Mouse (Mus musculus): Measurements from ENCODE around the gene Orm1. TPM values are rescaled to one million over a fixed set of nuclear protein-coding genes. Genes with fewer than 3 reads are reported as not detected.

Gene Orm1
- total and polyA plus RNA-seq, 3 experiments, result not detected

GRCm38 (mm10) chr4:63342491-63342890 lies 1.9 kb upstream of the Orm1 start:
- no peaks in the 10 kb centered on the region for H3K4me1 ChIP-seq (ENCODE audit: control insufficient read depth in 1 of 2, insufficient read depth in 2 of 2, low read length in 2 of 2)
- H3K27ac ChIP-seq (ENCODE audit: control insufficient read depth, low read depth, low read length), result no peak overlapping the region
- no peak overlapping the region for H3K4me3 ChIP-seq (ENCODE audit: control insufficient read depth in 1 of 2, insufficient read depth in 1 of 2, low read depth in 2 of 2, low read length in 2 of 2)
- no peaks in the 10 kb centered on the region for H3K79me2 ChIP-seq (ENCODE audit: control insufficient read depth, insufficient read depth, low read length, poor library complexity)
- H3K9me3 ChIP-seq (replicated peaks; ENCODE audit: insufficient read depth, low read length), result no peaks in the 10 kb centered on the region
- no peak for DNase-seq (ENCODE audit: low read depth, low spot score)
- H3K9ac ChIP-seq (ENCODE audit: control insufficient read depth, low read depth, low read length, poor library complexity, severe bottlenecking), result no peak overlapping the region
- H3K27me3 ChIP-seq (ENCODE audit: control insufficient read depth in 1 of 2, insufficient read depth in 2 of 2, low read length in 2 of 2), result no peaks in the 10 kb centered on the region
- no peaks in the 10 kb centered on the region for H3K36me3 ChIP-seq (ENCODE audit: control insufficient read depth in 1 of 2, insufficient read depth in 2 of 2, low read length in 2 of 2)
- TF ChIP-seq GABPA (IDR thresholded peaks at IDR 0.05; ENCODE audit: low read depth, low read length), result no peak
- no peak for TF ChIP-seq ZNF384 (IDR thresholded peaks at IDR 0.05; ENCODE audit: low read depth, low read length)
- TF ChIP-seq HCFC1 (IDR thresholded peaks at IDR 0.05; ENCODE audit: low read depth, low read length), result no peak
- no peak for TF ChIP-seq TAL1 (IDR thresholded peaks at IDR 0.05; ENCODE audit: low read length)
- no peak for TF ChIP-seq GATA1 (IDR thresholded peaks at IDR 0.05; ENCODE audit: low read depth, low read length)
- TF ChIP-seq POLR2A (IDR thresholded peaks at IDR 0.05; ENCODE audit: control insufficient read depth in 1 of 2, insufficient read depth in 1 of 2, low read depth in 1 of 2, low read length in 2 of 2, poor library complexity in 1 of 2), result no peak
- TF ChIP-seq RCOR1 (IDR thresholded peaks at IDR 0.05; ENCODE audit: low read depth, low read length), result no peak

DNA sequence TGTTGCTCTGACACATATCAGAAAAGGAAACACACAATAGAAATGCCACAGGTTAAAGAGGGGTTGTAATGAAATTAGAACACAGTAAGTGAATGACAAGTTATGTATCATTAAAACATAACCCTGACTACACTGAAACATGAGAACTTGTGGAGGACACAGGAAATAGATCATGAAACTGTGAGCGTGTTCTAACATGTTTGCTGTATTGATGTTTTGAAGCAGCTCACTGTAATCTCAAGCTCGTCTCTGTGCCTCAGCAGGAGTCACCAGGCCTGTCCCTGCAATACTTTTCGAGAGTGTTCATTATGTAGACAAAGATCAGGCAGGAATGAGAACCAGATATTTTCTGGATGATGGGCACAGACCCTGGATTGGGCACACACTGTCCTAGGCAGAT lies 752 bp upstream of the Orm1 start:
- Histone ChIP-seq H3K4me1 (ENCODE audit: control insufficient read depth in 1 of 2, insufficient read depth in 2 of 2, low read length in 2 of 2) (no peaks in the 10 kb centered on the region), H3K36me3 (ENCODE audit: control insufficient read depth in 1 of 2, insufficient read depth in 2 of 2, low read length in 2 of 2) (no peaks in the 10 kb centered on the region), H3K9me3 (replicated peaks; ENCODE audit: insufficient read depth, low read length) (no peaks in the 10 kb centered on the region), H3K27me3 (ENCODE audit: control insufficient read depth in 1 of 2, insufficient read depth in 2 of 2, low read length in 2 of 2) (no peaks in the 10 kb centered on the region), H3K9ac (ENCODE audit: control insufficient read depth, low read depth, low read length, poor library complexity, severe bottlenecking) (no peak overlapping the region), H3K4me3 (ENCODE audit: control insufficient read depth in 1 of 2, insufficient read depth in 1 of 2, low read depth in 2 of 2, low read length in 2 of 2) (no peak overlapping the region), H3K27ac (ENCODE audit: control insufficient read depth, low read depth, low read length) (no peak overlapping the region), H3K79me2 (ENCODE audit: control insufficient read depth, insufficient read depth, low read length, poor library complexity) (no peaks in the 10 kb centered on the region)
- DNase-seq (ENCODE audit: low read depth, low spot score), result no peak
- TF ChIP-seq HCFC1 (IDR thresholded peaks at IDR 0.05; ENCODE audit: low read depth, low read length), result no peak
- TF ChIP-seq MEF2A (IDR thresholded peaks at IDR 0.05; ENCODE audit: extremely low read depth, insufficient replicate concordance, low read depth, low read length, poor library complexity, severe bottlenecking), result no peak
- TF ChIP-seq USF2 (IDR thresholded peaks at IDR 0.05; ENCODE audit: borderline replicate concordance in 1 of 2, insufficient read depth in 1 of 2, low read depth in 1 of 2, low read length in 2 of 2), result no peak
- TF ChIP-seq KAT2A (conservative IDR thresholded peaks at IDR 0.05; ENCODE audit: low read depth, low read length), result no peak
- TF ChIP-seq E2F4 (IDR thresholded peaks at IDR 0.05; ENCODE audit: borderline replicate concordance, low read depth, low read length), result no peak
- TF ChIP-seq MXI1 (IDR thresholded peaks at IDR 0.05; ENCODE audit: low read depth, low read length), result no peak
- TF ChIP-seq TBP (IDR thresholded peaks at IDR 0.05; ENCODE audit: low read depth, low read length), result no peak

- TF ChIP-seq ZMIZ1 (IDR thresholded peaks at IDR 0.05; ENCODE audit: low read depth, low read length), result no peak
- no peak for TF ChIP-seq MEF2A (IDR thresholded peaks at IDR 0.05; ENCODE audit: extremely low read depth, insufficient replicate concordance, low read depth, low read length, poor library complexity, severe bottlenecking)
- TF ChIP-seq ZC3H11A (IDR thresholded peaks at IDR 0.05; ENCODE audit: low read depth, low read length), result no peak
- no peak for TF ChIP-seq MYC (IDR thresholded peaks at IDR 0.05; ENCODE audit: low read depth, low read length)
- no peak for TF ChIP-seq MAZ (IDR thresholded peaks at IDR 0.05; ENCODE audit: low read depth, low read length)
- TF ChIP-seq TBP (IDR thresholded peaks at IDR 0.05; ENCODE audit: low read depth, low read length), result no peak
- TF ChIP-seq CTCF (IDR thresholded peaks at IDR 0.05 in 2 of 3, conservative IDR thresholded peaks at IDR 0.05 in 1 of 3; ENCODE audit: control insufficient read depth in 1 of 3, insufficient read depth in 1 of 3, low read depth in 2 of 3, low read length in 3 of 3, poor library complexity in 1 of 3, severe bottlenecking in 1 of 3), result no peak
- no peak for DNase-seq (ENCODE audit: low read depth, low spot score)
- Histone ChIP-seq H3K27me3 (ENCODE audit: control insufficient read depth in 1 of 2, insufficient read depth in 2 of 2, low read length in 2 of 2) (no peaks in the 10 kb centered on the region), H3K79me2 (ENCODE audit: control insufficient read depth, insufficient read depth, low read length, poor library complexity) (no peaks in the 10 kb centered on the region), H3K36me3 (ENCODE audit: control insufficient read depth in 1 of 2, insufficient read depth in 2 of 2, low read length in 2 of 2) (no peaks in the 10 kb centered on the region), H3K9me3 (replicated peaks; ENCODE audit: insufficient read depth, low read length) (no peaks in the 10 kb centered on the region), H3K4me1 (ENCODE audit: control insufficient read depth in 1 of 2, insufficient read depth in 2 of 2, low read length in 2 of 2) (no peaks in the 10 kb centered on the region), H3K27ac (ENCODE audit: control insufficient read depth, low read depth, low read length) (no peak overlapping the region), H3K9ac (ENCODE audit: control insufficient read depth, low read depth, low read length, poor library complexity, severe bottlenecking) (no peak overlapping the region), H3K4me3 (ENCODE audit: control insufficient read depth in 1 of 2, insufficient read depth in 1 of 2, low read depth in 2 of 2, low read length in 2 of 2) (no peak overlapping the region)
These were observed 901 bp downstream of the Orm1 start for GRCm38 (mm10) chr4:63345261-63345660.
